Mouse (Mus musculus): ENCODE measurements around the gene Cwc27. TPM values are rescaled to one million over a fixed set of nuclear protein-coding genes. Genes with fewer than 3 reads are reported as not detected.

Gene Cwc27
- polyA plus RNA-seq, 1 experiment from 2014 or later, result 24.0 TPM

DNA sequence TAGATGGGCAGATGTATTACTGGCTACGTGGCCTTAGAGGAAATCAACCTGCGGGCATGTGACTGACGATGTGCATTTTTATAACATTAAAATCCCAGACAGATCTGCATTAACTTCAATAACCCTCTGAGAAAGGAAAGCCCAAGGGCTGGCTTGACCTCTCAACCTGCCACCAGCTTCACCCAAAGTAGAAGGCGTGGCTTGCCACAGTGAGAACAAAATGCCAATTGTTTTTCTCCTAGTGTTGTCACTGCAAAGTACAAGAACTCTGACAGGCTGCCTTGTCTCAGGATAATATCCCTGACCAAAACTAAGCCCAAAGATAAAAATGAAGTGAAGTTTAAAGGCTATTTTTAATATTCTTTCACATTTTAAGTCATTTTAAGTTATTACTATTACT, 188.9 kb downstream of the Cwc27 start:
- Histone ChIP-seq H3K36me3 (ENCODE audit: control insufficient read depth, insufficient read depth, low read length) (no peaks in the 10 kb centered on the region), H3K9me3 (replicated peaks; ENCODE audit: control insufficient read depth, low read length) (no peaks in the 10 kb centered on the region), H3K4me1 (ENCODE audit: control insufficient read depth, insufficient read depth, low read length) (peaks cover 6% of the 10 kb centered on the region; the same call in 1 of the 2 replicates), H3K9ac (ENCODE audit: low read length) (no peak overlapping the region), H3K27me3 (ENCODE audit: control insufficient read depth, insufficient read depth, low read length) (no peaks in the 10 kb centered on the region), H3K4me2 (ENCODE audit: low read depth, low read length) (no peak overlapping the region), H3K27ac (ENCODE audit: low read length) (no peak overlapping the region), H3K4me3 (replicated peaks; ENCODE audit: low read length) (no peak overlapping the region)
- no peak for ATAC-seq (ENCODE audit: insufficient read depth, low FRiP score)
- WGBS, result 79% methylated on average over 4 of the region's 4 CpGs

DNA sequence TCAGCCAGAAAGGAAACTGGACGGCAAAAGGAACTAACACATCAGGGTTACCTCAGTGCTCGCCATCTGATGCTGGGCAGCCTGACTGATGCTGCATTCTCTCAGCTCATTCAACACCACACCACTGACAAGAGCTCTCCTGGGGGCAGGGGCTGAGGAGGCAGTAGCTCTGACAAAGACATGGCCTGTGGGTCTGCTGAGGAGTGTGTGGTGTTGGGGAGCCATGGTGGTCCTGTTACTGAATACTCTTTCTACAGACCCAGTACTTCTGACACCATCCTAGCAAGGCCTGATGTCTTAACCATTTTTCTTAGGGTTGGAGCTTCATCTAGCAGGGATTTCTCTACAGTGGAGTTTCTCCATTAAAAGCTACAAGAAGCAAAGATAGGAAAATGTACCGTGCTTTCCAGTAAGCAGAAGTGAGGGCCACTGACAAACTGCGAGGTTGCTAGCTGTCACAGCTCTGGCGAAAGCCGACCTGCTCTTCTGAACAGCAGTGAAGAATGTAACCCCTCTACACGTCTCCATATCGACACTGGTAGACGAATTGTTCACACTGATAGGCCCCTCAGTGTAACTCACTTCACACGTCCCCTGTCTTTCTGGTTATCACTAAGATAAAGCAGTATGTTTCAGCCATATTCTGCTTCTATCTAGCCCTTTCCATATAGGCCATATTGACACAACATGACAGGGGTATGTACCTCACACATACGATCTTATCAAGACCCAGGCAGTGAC, 189.6 kb downstream of the Cwc27 start:
- Histone ChIP-seq H3K4me3 (replicated peaks; ENCODE audit: low read length) (no peak overlapping the region), H3K36me3 (ENCODE audit: control insufficient read depth, insufficient read depth, low read length) (no peaks in the 10 kb centered on the region), H3K4me1 (ENCODE audit: control insufficient read depth, insufficient read depth, low read length) (peaks cover 6% of the 10 kb centered on the region; the same call in 1 of the 2 replicates), H3K9ac (ENCODE audit: low read length) (no peak overlapping the region), H3K4me2 (ENCODE audit: low read depth, low read length) (no peak overlapping the region), H3K9me3 (replicated peaks; ENCODE audit: control insufficient read depth, low read length) (no peaks in the 10 kb centered on the region), H3K27me3 (ENCODE audit: control insufficient read depth, insufficient read depth, low read length) (no peaks in the 10 kb centered on the region), H3K27ac (ENCODE audit: low read length) (no peak overlapping the region)
- no peak for ATAC-seq (ENCODE audit: insufficient read depth, low FRiP score)
- 67% methylated on average over 11 of the region's 11 CpGs for WGBS

DNA sequence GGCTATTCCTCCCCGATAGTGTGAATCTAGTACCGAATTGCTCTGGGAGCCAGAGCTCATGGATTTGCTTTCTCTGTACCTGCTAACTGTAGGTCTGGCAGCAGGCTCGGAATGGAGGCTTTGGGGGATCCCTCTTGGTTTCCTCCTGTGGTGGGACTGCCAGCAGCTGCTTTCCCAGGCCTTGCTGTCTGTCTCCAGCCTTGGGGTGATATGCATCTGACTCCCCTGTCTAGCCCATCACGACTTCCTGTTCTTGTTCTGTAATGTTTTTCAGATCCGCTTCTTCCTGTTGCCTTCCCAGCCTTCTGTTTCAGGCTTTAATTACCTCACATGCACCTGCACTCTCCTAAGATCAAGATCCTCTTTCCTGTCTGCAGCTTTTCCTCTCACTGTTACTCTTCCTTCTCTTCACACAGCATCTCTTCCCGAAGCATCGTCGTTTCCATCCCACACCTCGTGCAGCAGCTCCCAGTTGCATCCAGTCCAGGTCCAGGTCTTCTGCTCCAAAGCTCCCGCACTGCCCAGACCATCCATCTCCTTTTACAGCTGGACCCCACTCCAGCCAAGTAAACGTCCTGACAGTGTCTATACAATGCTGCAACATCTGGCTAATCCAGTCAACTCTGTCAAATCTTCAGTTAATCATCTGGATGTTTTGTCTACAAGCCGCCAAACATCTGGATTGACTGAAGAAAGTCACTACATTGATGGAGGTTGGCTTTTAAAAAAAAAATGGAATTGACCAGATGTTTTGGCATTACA, 193.6 kb downstream of the Cwc27 start:
- Histone ChIP-seq H3K9me3 (replicated peaks; ENCODE audit: control insufficient read depth, low read length) (no peaks in the 10 kb centered on the region), H3K36me3 (ENCODE audit: control insufficient read depth, insufficient read depth, low read length) (no peaks in the 10 kb centered on the region), H3K9ac (ENCODE audit: low read length) (no peak overlapping the region), H3K27ac (ENCODE audit: low read length) (no peak overlapping the region), H3K4me2 (ENCODE audit: low read depth, low read length) (no peak overlapping the region), H3K4me1 (ENCODE audit: control insufficient read depth, insufficient read depth, low read length) (no peaks in the 10 kb centered on the region; the same call in 1 of the 2 replicates), H3K27me3 (ENCODE audit: control insufficient read depth, insufficient read depth, low read length) (no peaks in the 10 kb centered on the region), H3K4me3 (replicated peaks; ENCODE audit: low read length) (no peak overlapping the region)
- 61% methylated on average over 12 of the region's 12 CpGs for WGBS
- peak; percentile 17; the same call in 1 of the 2 replicates for ATAC-seq (ENCODE audit: insufficient read depth, low FRiP score)

DNA sequence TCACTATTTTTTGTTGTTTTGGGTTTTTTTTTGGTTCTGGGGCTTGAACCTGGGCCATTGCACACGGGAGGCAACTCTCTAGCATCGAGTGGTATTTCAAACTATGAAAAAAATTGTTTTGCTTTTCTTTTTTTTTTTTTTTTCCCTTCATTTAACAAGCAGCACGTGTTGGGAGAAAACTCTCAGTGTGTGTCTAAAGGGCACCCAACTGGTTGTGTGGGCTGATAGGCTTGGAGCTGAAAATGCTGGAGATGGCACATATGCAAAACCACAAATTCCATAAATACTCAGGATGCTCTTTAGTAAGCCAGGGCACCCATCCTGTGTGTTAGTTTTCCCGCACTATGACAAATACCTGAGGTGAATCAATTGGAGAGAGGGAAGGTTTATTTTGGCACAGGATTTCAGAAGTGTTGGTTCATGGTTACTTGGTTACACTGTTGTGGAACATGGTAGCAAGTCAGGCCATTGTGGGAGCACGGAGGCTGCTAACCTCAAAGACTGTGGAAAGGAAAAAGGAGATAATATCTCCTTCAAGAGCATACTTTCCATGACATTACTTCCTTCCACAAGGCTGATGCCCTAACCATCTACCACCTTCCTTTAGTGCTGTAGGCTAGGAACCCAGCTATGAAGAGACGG, 194.7 kb downstream of the Cwc27 start:
- Histone ChIP-seq H3K4me3 (replicated peaks; ENCODE audit: low read length) (no peak overlapping the region), H3K9me3 (replicated peaks; ENCODE audit: control insufficient read depth, low read length) (no peaks in the 10 kb centered on the region), H3K4me2 (ENCODE audit: low read depth, low read length) (no peak overlapping the region), H3K36me3 (ENCODE audit: control insufficient read depth, insufficient read depth, low read length) (no peaks in the 10 kb centered on the region), H3K27ac (ENCODE audit: low read length) (no peak overlapping the region), H3K9ac (ENCODE audit: low read length) (no peak overlapping the region), H3K4me1 (ENCODE audit: control insufficient read depth, insufficient read depth, low read length) (no peaks in the 10 kb centered on the region; the same call in 1 of the 2 replicates), H3K27me3 (ENCODE audit: control insufficient read depth, insufficient read depth, low read length) (no peaks in the 10 kb centered on the region)
- no peak for ATAC-seq (ENCODE audit: insufficient read depth, low FRiP score)
- 85% methylated on average over 6 of the region's 6 CpGs for WGBS

DNA sequence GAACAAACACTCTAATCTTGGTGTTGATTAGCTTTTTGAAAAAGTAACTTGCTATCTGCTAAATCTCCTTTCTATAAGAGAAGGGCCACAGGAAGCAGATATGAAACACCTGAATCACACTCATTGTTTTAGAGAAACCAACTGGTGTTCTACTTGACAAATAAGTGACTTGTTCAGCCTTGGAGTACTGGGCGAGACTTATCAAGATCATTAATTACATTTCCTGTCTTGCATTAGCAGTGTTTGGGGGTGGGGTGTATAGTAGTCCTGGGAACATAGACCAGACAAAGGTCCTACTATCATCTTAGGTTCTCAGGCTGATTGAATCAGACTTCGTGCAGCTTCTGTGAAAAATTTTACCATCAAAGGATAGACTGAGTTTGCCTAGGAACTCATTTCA, 196.5 kb downstream of the Cwc27 start:
- H3K27ac ChIP-seq (ENCODE audit: low read length), result no peak overlapping the region
- H3K9ac ChIP-seq (ENCODE audit: low read length), result no peak overlapping the region
- H3K4me3 ChIP-seq (replicated peaks; ENCODE audit: low read length), result no peak overlapping the region
- H3K27me3 ChIP-seq (ENCODE audit: control insufficient read depth, insufficient read depth, low read length), result no peaks in the 10 kb centered on the region
- WGBS, result 45% methylated on average over 2 of the region's 2 CpGs
- no peaks in the 10 kb centered on the region; the same call in 1 of the 2 replicates for H3K4me1 ChIP-seq (ENCODE audit: control insufficient read depth, insufficient read depth, low read length)
- no peak overlapping the region for H3K4me2 ChIP-seq (ENCODE audit: low read depth, low read length)
- ATAC-seq (ENCODE audit: insufficient read depth, low FRiP score), result peak; percentile 60; the same call in 1 of the 2 replicates
- no peaks in the 10 kb centered on the region for H3K9me3 ChIP-seq (replicated peaks; ENCODE audit: control insufficient read depth, low read length)
- no peaks in the 10 kb centered on the region for H3K36me3 ChIP-seq (ENCODE audit: control insufficient read depth, insufficient read depth, low read length)

DNA sequence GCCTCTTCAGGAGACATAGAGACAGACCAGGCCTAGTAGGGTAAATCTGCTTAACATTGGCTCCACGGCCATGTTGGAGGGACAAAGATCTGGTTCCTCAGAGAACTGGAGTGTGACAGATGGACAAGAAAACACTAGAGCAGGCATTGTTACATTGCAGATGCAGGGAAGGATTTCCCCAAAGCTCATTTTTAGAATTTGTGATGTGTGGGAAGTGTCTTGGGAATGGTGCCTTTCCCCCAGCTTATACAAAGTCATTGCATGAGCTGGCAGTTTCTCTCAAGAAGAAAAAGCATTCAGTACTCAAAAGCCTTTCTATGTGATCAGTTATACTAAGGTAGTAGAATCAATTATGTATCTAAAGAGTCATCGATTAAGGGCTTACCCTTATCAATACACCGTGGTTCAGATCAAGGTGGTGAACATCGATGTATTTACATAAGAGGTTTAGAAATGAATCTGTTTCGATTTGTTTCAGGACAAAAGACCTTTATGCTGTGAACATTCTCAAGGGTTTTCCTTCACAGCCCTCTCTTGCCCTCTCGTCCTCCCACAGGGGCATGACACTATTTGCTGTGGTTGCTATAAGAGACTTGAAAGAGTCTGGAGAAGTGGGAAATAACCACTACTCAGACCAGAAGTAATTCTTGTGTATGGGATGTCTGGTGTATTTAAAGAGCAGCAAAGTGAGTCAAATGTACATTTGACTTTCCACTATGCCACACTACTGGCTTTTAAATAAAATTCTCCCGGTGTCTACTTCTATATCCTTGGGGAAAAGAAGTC, 197.2 kb downstream of the Cwc27 start:
- no peak overlapping the region for H3K4me3 ChIP-seq (replicated peaks; ENCODE audit: low read length)
- ATAC-seq (ENCODE audit: insufficient read depth, low FRiP score), result no peak
- no peak overlapping the region for H3K27ac ChIP-seq (ENCODE audit: low read length)
- WGBS, result 73% methylated on average over 7 of the region's 7 CpGs
- H3K4me2 ChIP-seq (ENCODE audit: low read depth, low read length), result no peak overlapping the region
- no peaks in the 10 kb centered on the region for H3K9me3 ChIP-seq (replicated peaks; ENCODE audit: control insufficient read depth, low read length)
- no peaks in the 10 kb centered on the region; the same call in 1 of the 2 replicates for H3K4me1 ChIP-seq (ENCODE audit: control insufficient read depth, insufficient read depth, low read length)
- no peaks in the 10 kb centered on the region for H3K36me3 ChIP-seq (ENCODE audit: control insufficient read depth, insufficient read depth, low read length)
- H3K27me3 ChIP-seq (ENCODE audit: control insufficient read depth, insufficient read depth, low read length), result no peaks in the 10 kb centered on the region
- H3K9ac ChIP-seq (ENCODE audit: low read length), result no peak overlapping the region

DNA sequence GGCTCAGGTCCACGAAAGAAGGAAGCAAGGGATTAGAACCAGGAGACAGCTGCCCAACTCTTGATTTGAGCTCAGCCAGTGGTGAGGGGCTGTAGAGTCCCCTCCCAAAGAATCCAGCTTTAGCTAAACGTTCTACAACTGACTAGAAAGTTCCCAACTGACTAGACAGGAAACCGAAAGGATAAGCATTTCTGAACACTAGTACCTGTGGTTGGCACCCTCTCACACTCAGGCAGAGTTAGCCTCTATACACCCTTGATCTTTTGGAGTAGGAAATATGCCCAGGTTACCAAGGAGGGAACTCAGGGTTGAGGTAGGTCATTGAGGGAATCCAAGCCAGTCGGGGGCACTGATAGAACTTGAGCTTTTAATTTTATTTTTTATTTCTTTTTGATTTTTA, 199.7 kb downstream of the Cwc27 start:
- Histone ChIP-seq H3K4me2 (ENCODE audit: low read depth, low read length) (no peak overlapping the region), H3K27ac (ENCODE audit: low read length) (no peak overlapping the region), H3K27me3 (ENCODE audit: control insufficient read depth, insufficient read depth, low read length) (no peaks in the 10 kb centered on the region), H3K36me3 (ENCODE audit: control insufficient read depth, insufficient read depth, low read length) (no peaks in the 10 kb centered on the region), H3K9me3 (replicated peaks; ENCODE audit: control insufficient read depth, low read length) (no peaks in the 10 kb centered on the region), H3K4me3 (replicated peaks; ENCODE audit: low read length) (no peak overlapping the region), H3K9ac (ENCODE audit: low read length) (no peak overlapping the region), H3K4me1 (ENCODE audit: control insufficient read depth, insufficient read depth, low read length) (no peaks in the 10 kb centered on the region)
- ATAC-seq (ENCODE audit: insufficient read depth, low FRiP score), result no peak
- 82% methylated on average over 4 of the region's 4 CpGs for WGBS

DNA sequence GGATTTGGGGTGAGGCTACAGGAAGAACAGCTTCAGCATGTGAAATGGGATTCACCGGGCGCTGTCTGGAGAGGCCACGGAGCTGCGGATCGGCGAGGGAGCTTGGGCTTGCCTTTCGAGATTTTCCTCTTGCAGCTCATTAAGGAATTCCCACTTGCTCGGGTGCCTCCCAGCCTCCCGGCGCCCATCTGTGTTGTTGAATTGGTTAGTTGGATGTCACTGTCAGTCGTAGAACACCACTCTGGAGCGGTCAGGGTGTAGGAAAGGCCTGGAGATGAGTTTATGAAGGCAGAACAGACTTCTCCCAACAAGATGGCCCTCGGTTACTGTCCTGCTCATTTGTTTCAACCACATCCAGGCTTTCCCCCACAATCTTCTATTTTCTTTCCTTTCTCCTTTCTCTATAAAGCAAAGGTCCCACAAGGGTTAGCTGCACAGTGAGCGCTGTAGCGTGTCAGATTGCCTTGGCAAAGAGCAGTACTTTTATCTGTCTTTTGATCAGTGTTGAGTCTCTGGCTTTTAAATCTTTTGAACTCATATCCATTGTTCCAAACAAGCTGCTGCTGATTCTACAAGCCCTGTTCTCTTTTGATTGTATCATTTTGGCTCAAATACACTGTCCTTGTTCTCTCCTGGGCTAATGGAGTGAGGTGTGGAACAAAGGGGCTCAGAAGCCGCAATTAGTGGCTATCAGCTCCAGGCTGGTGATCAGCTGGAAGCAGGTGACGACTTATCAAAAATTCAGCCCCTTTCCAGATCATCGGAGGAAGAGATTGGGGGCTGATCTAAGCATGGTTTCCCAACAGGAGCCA, 200.7 kb downstream of the Cwc27 start:
- ATAC-seq (ENCODE audit: insufficient read depth, low FRiP score), result no peak
- WGBS, result 92% methylated on average over 18 of the region's 18 CpGs
- H3K36me3 ChIP-seq (ENCODE audit: control insufficient read depth, insufficient read depth, low read length), result no peaks in the 10 kb centered on the region

More for the DNA sequence above, 200.7 kb downstream of the Cwc27 start:
- H3K27me3 ChIP-seq (ENCODE audit: control insufficient read depth, insufficient read depth, low read length), result no peaks in the 10 kb centered on the region
- no peak overlapping the region for H3K4me3 ChIP-seq (replicated peaks; ENCODE audit: low read length)
- H3K9me3 ChIP-seq (replicated peaks; ENCODE audit: control insufficient read depth, low read length), result no peaks in the 10 kb centered on the region
- H3K9ac ChIP-seq (ENCODE audit: low read length), result no peak overlapping the region
- H3K4me1 ChIP-seq (ENCODE audit: control insufficient read depth, insufficient read depth, low read length), result no peaks in the 10 kb centered on the region
- H3K4me2 ChIP-seq (ENCODE audit: low read depth, low read length), result no peak overlapping the region
- no peak overlapping the region for H3K27ac ChIP-seq (ENCODE audit: low read length)

Measured in stomach, embryonic 16.5 days (tissue).